Mouse (Mus musculus) ES-E14 (cell line): ENCODE results near the gene Cwc25. TPM values are rescaled to one million over a fixed set of nuclear protein-coding genes. Genes with fewer than 3 reads are reported as not detected.

ENCODE experiments used
- DNase-seq: peaks from one replicate; pipeline ENCODE4 v3.0.0-alpha.2; 2013; ENCODE audit warnings: low read depth, low spot score
- H3K27ac ChIP-seq: 2 replicates; pipeline ENCODE4 v1.5.1; 2012; ENCODE audit warnings: low read depth, mild to moderate bottlenecking, low read length, moderate library complexity, mixed read lengths; ENCODE audit not compliant: poor library complexity, insufficient read depth, severe bottlenecking
- H3K36me3 ChIP-seq: 2 replicates; pipeline ENCODE4 v1.6.1; 2012; ENCODE audit warnings: mild to moderate bottlenecking, low read length, moderate library complexity, mixed read lengths; ENCODE audit not compliant: control insufficient read depth, poor library complexity, insufficient read depth, severe bottlenecking
- H3K4me1 ChIP-seq, 2 experiments: fragments of 150-350 bp in 1 of 2; sonication (generic) in 1 of 2; 2 replicates each; pipeline ENCODE4 v1.6.1; 2012; ENCODE audit warnings: low read length in 2 of 2, mild to moderate bottlenecking in 1 of 2, mixed read lengths in 1 of 2; ENCODE audit not compliant: control insufficient read depth in 2 of 2, insufficient read depth in 2 of 2, poor library complexity in 1 of 2
- H3K4me3 ChIP-seq, 2 experiments: fragments of 150-350 bp in 1 of 2; sonication (generic) in 1 of 2; 2 replicates each; pipeline ENCODE4 v1.5.1; 2012; ENCODE audit warnings: low read length in 2 of 2, low read depth in 1 of 2, mild to moderate bottlenecking in 1 of 2, mixed read lengths in 1 of 2; ENCODE audit not compliant: insufficient read depth in 1 of 2, poor library complexity in 1 of 2, severe bottlenecking in 1 of 2
- H3K9ac ChIP-seq: 2 replicates; pipeline ENCODE4 v1.6.1; 2012; ENCODE audit warnings: low read depth, mild to moderate bottlenecking, low read length, mixed read lengths; ENCODE audit not compliant: poor library complexity, insufficient read depth, severe bottlenecking
- H3K9me3 ChIP-seq: fragments of 150-350 bp; sonication (generic); 2 replicates; pipeline ENCODE4 v1.6.1; 2012; ENCODE audit warnings: low read depth, mild to moderate bottlenecking, low read length; ENCODE audit not compliant: control insufficient read depth, insufficient read depth
- CHD2 ChIP-seq: IDR thresholded peaks from 2 replicates; pipeline ENCODE4 v1.6.1; 2014; ENCODE audit warnings: mild to moderate bottlenecking, low read depth, low read length, inconsistent platforms
- HCFC1 ChIP-seq: IDR thresholded peaks from 2 replicates; pipeline ENCODE4 v1.6.1; 2012; ENCODE audit warnings: low read length, inconsistent platforms, borderline replicate concordance; ENCODE audit not compliant: insufficient read depth
- MAFK ChIP-seq: IDR thresholded peaks from 2 replicates; pipeline ENCODE4 v1.6.1; 2014; ENCODE audit warnings: mild to moderate bottlenecking, low read depth, low read length, inconsistent platforms; ENCODE audit not compliant: insufficient read depth
- ZC3H11A ChIP-seq: IDR thresholded peaks from 2 replicates; pipeline ENCODE4 v1.6.1; 2012; ENCODE audit warnings: low read depth, mild to moderate bottlenecking, inconsistent platforms, low read length, borderline replicate concordance
- ZNF384 ChIP-seq: IDR thresholded peaks from 2 replicates; pipeline ENCODE4 v1.6.1; 2012; ENCODE audit warnings: low read depth, low read length, inconsistent platforms
- in situ Hi-C, 2 experiments: fragments of 600-800 bp; cut with MboI; formaldehyde crosslinking; loops; one replicate each; pipeline ENCODE4 v1.15.1; 2025; ENCODE audit warnings: low sequenced_read_pairs in 2 of 2, inconsistent platforms in 1 of 2; ENCODE audit not compliant: unreplicated experiment in 2 of 2
- total RNA-seq: library from RNA; depleted of rRNA; stranded (reverse); fragments of 300-350 nt; gene quantifications from 2 replicates; pipeline ENCODE4 v1.2.3, GENCODE M21; 2012

Gene Cwc25
- total RNA-seq, 1 experiment = 18.5 TPM

- Histone ChIP-seq H3K27ac (peak overlapping the region; percentile 60; the same call in 1 of the 2 replicates), H3K4me3 (peak overlapping the region; percentile 93 to 96; a peak in 1 of 4 replicates), H3K9me3 (no peaks in the 10 kb centered on the region), H3K4me1 (peaks cover 16 to 30% of the 10 kb centered on the region in 2 experiments; a peak in 3 of 4 replicates), H3K9ac (no peak overlapping the region; the same call in 1 of the 2 replicates), H3K36me3 (peaks cover 9% of the 10 kb centered on the region)
- TF ChIP-seq HCFC1 = no peak
- no peak for TF ChIP-seq CHD2
- no peak for TF ChIP-seq MAFK
- TF ChIP-seq ZNF384 = no peak
- no peak for TF ChIP-seq ZC3H11A
- no peak for DNase-seq
- in situ Hi-C loops = no loop called here
These were observed 36.1 kb upstream of the Cwc25 start for GRCm38 (mm10) chr11:97802495-97802894.

DNA sequence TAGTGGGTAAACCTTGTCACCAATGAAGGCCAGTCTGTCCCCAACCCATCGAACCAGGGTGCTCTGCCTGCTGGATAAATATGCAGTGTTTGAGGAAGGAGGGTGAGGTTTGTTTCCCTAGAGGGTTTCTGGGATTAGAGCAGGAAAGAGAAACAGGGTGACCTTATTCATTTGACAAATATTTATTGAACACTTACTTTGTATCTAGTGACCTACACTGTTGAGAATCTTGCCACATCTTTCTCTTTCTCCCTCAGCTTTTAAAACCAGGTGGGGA lies 35.8 kb upstream of the Cwc25 start:
- in situ Hi-C loops = no loop called here
- H3K4me1 ChIP-seq = peaks cover 14 to 28% of the 10 kb centered on the region in 2 experiments; a peak in 3 of 4 replicates
- DNase-seq = no peak
- H3K27ac ChIP-seq = peak overlapping the region; percentile 60; the same call in 1 of the 2 replicates
- TF ChIP-seq ZC3H11A (no peak), MAFK (no peak), ZNF384 (no peak), CHD2 (no peak), HCFC1 (no peak)
- peak overlapping the region; percentile 19; the same call in 1 of the 2 replicates for H3K9ac ChIP-seq
- peak overlapping the region; percentile 93 to 96 for H3K4me3 ChIP-seq
- no peaks in the 10 kb centered on the region for H3K9me3 ChIP-seq
- H3K36me3 ChIP-seq = peaks cover 7% of the 10 kb centered on the region

GRCm38 (mm10) chr11:97801409-97802193 lies 35.2 kb upstream of the Cwc25 start:
- DNase-seq = peak; percentile 76
- peak overlapping the region; percentile 93 to 96 for H3K4me3 ChIP-seq
- TF ChIP-seq MAFK (no peak), CHD2 (no peak), ZNF384 (no peak), HCFC1 (no peak), ZC3H11A (no peak)
- peaks cover 14 to 23% of the 10 kb centered on the region in 2 experiments; a peak in 3 of 4 replicates for H3K4me1 ChIP-seq
- peak overlapping the region; percentile 84; the same call in 1 of the 2 replicates for H3K9ac ChIP-seq
- H3K36me3 ChIP-seq = peaks cover 2% of the 10 kb centered on the region; the same call in 1 of the 2 replicates
- in situ Hi-C loops = no loop called here
- peak overlapping the region; percentile 86 for H3K27ac ChIP-seq
- H3K9me3 ChIP-seq = no peaks in the 10 kb centered on the region

DNA sequence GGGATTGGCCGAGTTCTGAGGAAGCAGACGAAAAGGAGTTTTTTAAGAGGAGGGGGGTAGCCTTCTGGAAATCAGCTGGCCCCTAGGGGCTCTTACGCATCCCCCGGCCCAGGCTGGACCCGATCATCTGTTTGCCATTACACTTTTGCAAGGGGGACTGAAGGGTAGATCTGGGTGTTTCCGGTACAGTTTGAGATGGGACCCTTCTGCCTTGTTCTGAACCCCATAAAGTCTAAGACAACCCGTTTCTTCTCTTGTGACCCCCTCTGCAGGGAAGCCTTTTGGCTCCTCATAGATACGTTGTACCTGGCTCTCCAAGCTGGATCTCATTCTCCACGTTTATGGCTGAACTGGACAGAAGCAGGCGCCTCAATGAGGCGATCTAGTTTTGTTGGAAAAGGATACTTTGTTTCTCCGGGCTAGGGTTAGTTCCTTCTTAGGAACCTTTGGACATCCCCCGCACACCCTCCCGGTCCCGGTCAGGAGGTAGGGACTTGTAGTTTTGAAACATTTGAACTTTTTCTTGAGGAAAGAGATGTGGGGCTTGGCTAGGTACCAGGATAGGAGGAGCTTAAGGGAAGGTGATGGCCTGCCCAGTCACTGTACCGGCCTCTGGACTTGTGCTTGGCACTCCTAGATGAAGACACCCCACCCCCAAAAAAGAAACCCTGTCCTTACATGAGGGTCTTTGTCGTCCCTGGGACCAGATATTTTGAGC lies 34.5 kb upstream of the Cwc25 start:
- H3K4me1 ChIP-seq = peaks cover 14 to 18% of the 10 kb centered on the region in 2 experiments; a peak in 3 of 4 replicates
- H3K36me3 ChIP-seq = no peaks in the 10 kb centered on the region; the same call in 1 of the 2 replicates
- in situ Hi-C loops = no loop called here
- H3K9me3 ChIP-seq = no peaks in the 10 kb centered on the region
- peak overlapping the region; percentile 86 for H3K27ac ChIP-seq
- no peak for TF ChIP-seq ZNF384
- no peak for TF ChIP-seq ZC3H11A
- TF ChIP-seq HCFC1 = no peak
- no peak for TF ChIP-seq CHD2
- TF ChIP-seq MAFK = no peak
- no peak for DNase-seq
- H3K4me3 ChIP-seq = peak overlapping the region; percentile 93 to 96
- H3K9ac ChIP-seq = peak overlapping the region; percentile 84
